Mouse (Mus musculus): ENCODE measurements at regions not wholly inside any gene's neighbourhood (a gene's known extent, or its start where the extent isn't known, plus 50 kb on each side); places are given as distances from the start of the nearest gene placed in this dataset.
"Not testable (repeated sequence)": the region's sequence is repeated elsewhere in the genome, so short reads cannot be mapped to it uniquely, and the experiment has no call there.

DNA sequence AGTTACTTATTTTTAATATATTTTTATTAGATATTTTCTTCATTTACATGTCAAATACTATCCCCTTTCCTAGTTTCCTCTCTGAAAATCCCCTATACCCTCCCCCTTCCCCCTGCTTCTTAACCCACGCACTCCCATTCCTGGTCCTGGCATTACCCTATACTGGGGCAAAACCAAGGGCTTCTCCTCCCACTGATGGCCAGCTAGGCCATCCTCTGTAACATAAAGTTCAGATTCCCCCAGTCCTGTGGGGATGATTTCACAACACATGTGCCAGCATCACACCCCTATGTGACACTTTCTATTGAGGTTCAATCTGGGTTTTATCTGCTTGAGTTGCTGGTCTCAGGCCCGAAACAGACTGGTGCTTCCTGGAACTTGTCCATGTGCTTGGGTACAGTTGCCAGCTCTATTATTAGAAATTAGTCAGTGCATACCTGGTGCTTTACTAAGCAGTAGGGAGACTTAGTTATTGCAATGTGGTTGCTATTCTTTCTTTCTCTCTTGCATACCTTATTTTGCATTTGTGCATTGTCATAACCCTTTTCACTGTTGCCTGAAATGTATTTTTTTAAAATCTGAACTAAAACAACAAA is 295.5 kb downstream of the Grxcr1 start:
- Histone ChIP-seq H3K4me1 (ENCODE audit: control insufficient read depth, insufficient read depth, low read length) (no peaks in the 10 kb centered on the region), H3K9ac (replicated peaks; ENCODE audit: low read depth, low read length) (no peak overlapping the region), H3K9me3 (ENCODE audit: control insufficient read depth, low read length) (no peaks in the 10 kb centered on the region), H3K36me3 (ENCODE audit: control insufficient read depth, insufficient read depth, low read length) (no peaks in the 10 kb centered on the region), H3K4me2 (ENCODE audit: low read depth, low read length) (no peak overlapping the region), H3K27me3 (ENCODE audit: control insufficient read depth, insufficient read depth, low read length) (no peaks in the 10 kb centered on the region), H3K4me3 (ENCODE audit: low read depth, low read length) (no peak overlapping the region), H3K27ac (ENCODE audit: low read depth, low read length) (no peak overlapping the region)
- ATAC-seq (ENCODE audit: low read depth): no peak
- WGBS: 84% methylated on average over 2 of the region's 2 CpGs

DNA sequence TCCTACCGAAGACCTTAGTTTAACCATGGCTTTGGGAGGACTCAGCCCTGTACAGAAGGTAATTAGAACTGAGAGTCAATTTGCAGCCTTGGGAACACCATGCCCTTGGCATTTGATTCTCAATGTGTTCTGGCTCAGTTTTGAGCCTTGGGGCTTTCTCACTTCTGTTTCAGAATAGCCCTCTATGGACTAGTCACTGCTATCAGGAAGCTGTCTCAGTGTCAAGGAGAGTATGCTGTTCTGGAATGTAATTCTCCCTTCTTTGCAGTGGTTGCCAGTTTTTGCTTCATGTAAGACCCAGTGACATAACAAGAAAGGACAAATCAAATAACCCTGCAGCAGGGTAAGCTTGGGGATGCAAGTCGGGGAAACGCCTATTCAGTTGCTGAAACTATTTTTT is 297.7 kb downstream of the Grxcr1 start:
- Histone ChIP-seq H3K27me3 (ENCODE audit: control insufficient read depth, insufficient read depth, low read length) (no peaks in the 10 kb centered on the region), H3K4me2 (ENCODE audit: low read depth, low read length) (no peak overlapping the region), H3K4me1 (ENCODE audit: control insufficient read depth, insufficient read depth, low read length) (no peaks in the 10 kb centered on the region), H3K4me3 (ENCODE audit: low read depth, low read length) (no peak overlapping the region), H3K27ac (ENCODE audit: low read depth, low read length) (no peak overlapping the region), H3K9ac (replicated peaks; ENCODE audit: low read depth, low read length) (no peak overlapping the region), H3K9me3 (ENCODE audit: control insufficient read depth, low read length) (no peaks in the 10 kb centered on the region), H3K36me3 (ENCODE audit: control insufficient read depth, insufficient read depth, low read length) (no peaks in the 10 kb centered on the region)
- 73% methylated on average over 3 of the region's 3 CpGs for WGBS
- no peak; the same call in 1 of the 2 replicates for ATAC-seq (ENCODE audit: low read depth)

DNA sequence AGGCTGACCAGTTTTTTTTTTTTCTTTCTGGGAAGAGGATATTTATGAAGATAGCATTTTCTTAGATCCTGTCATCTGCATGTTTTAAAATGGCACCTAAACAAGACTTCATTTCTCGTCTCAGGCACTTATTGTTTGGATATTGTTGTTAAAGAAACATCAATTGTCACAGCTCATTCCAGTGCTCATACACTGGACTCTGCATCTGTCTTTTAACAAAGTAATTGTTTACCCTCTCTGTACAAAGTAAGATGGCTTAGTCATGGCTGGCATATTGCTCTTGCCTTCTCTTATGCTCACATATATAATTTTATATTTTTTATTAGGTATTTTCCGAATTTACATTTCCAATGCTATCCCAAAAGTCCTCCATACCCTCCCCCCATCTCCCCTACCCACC is 298.2 kb downstream of the Grxcr1 start:
- no peak for ATAC-seq (ENCODE audit: low read depth)
- 67% methylated on average over 2 of the region's 2 CpGs for WGBS

DNA sequence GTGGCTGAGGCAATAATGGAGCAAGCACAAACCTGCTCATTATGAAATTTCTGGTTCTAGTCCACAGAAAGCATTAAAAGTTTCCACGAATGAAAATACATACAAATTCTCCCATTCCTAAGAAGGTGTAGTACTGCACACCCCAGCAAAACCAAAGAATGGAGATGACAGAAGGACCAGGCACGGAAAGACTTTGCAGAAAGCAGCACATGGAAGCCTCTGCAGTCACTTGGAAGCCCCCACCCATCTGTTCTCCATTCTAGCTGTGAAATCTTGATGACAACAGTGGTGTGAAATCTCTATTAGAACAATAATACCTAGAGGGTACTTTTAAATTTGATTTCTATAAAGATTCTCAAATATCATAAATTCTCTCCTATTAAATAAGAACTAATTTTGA is 319.3 kb downstream of the Grxcr1 start:
- Histone ChIP-seq H3K4me2 (ENCODE audit: low read depth, low read length) (no peak overlapping the region), H3K4me1 (ENCODE audit: control insufficient read depth, insufficient read depth, low read length) (no peaks in the 10 kb centered on the region), H3K36me3 (ENCODE audit: control insufficient read depth, insufficient read depth, low read length) (no peaks in the 10 kb centered on the region), H3K27ac (ENCODE audit: low read depth, low read length) (no peak overlapping the region), H3K4me3 (ENCODE audit: low read depth, low read length) (no peak overlapping the region), H3K9me3 (ENCODE audit: control insufficient read depth, low read length) (no peaks in the 10 kb centered on the region), H3K9ac (replicated peaks; ENCODE audit: low read depth, low read length) (no peak overlapping the region), H3K27me3 (ENCODE audit: control insufficient read depth, insufficient read depth, low read length) (no peaks in the 10 kb centered on the region)
- no peak for ATAC-seq (ENCODE audit: low read depth)
- 83% methylated on average over 2 of the region's 2 CpGs for WGBS

More for the DNA sequence above, 298.2 kb downstream of the Grxcr1 start:
- no peaks in the 10 kb centered on the region for H3K36me3 ChIP-seq (ENCODE audit: control insufficient read depth, insufficient read depth, low read length)
- H3K4me2 ChIP-seq (ENCODE audit: low read depth, low read length): no peak overlapping the region
- H3K9ac ChIP-seq (replicated peaks; ENCODE audit: low read depth, low read length): no peak overlapping the region
- no peaks in the 10 kb centered on the region for H3K27me3 ChIP-seq (ENCODE audit: control insufficient read depth, insufficient read depth, low read length)
- H3K27ac ChIP-seq (ENCODE audit: low read depth, low read length): no peak overlapping the region
- H3K4me3 ChIP-seq (ENCODE audit: low read depth, low read length): no peak overlapping the region
- no peaks in the 10 kb centered on the region for H3K4me1 ChIP-seq (ENCODE audit: control insufficient read depth, insufficient read depth, low read length)
- H3K9me3 ChIP-seq (ENCODE audit: control insufficient read depth, low read length): no peaks in the 10 kb centered on the region

DNA sequence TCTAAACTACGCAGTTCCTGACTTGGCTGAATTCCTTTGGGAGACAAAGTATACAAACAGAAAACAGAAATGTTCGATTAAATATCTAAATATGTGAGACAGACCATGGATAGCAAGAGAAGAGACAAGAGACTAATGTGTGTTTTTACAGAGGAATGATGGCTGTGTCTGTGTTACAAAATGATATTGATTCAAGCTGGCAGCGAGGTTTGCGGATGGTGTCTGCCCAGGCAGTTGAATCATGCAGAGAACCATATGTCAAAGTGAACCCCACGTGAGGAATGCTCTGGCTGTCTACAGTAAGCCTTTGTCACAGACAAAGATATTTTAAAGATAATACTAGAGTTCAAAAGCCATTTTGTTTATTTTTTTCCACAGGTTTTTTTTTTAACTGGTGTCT is 320.2 kb downstream of the Grxcr1 start:
- Histone ChIP-seq H3K27me3 (ENCODE audit: control insufficient read depth, insufficient read depth, low read length) (no peaks in the 10 kb centered on the region), H3K4me2 (ENCODE audit: low read depth, low read length) (no peak overlapping the region), H3K9ac (replicated peaks; ENCODE audit: low read depth, low read length) (no peak overlapping the region), H3K9me3 (ENCODE audit: control insufficient read depth, low read length) (no peaks in the 10 kb centered on the region), H3K4me3 (ENCODE audit: low read depth, low read length) (no peak overlapping the region), H3K27ac (ENCODE audit: low read depth, low read length) (no peak overlapping the region), H3K4me1 (ENCODE audit: control insufficient read depth, insufficient read depth, low read length) (no peaks in the 10 kb centered on the region), H3K36me3 (ENCODE audit: control insufficient read depth, insufficient read depth, low read length) (no peaks in the 10 kb centered on the region)
- WGBS: 51% methylated on average over 5 of the region's 5 CpGs
- no peak for ATAC-seq (ENCODE audit: low read depth)

DNA sequence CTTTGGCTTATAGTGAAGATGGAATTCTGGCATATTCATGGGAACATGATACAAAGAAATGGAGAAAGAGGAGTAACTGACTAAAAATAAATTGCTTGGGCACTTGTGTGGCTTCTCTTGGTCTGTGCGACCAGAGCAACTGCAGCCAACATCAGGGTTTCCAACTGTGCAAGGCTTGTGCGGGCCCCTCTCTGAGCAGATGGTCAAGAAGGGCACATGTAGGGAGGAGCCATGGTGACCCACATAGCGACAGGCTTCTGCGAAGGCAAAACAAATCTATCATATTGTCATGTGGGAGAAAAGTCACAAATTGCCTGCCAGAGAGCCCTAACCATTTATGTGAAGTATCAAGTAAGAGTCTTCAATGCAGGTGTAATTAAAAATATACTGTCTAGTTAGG is 321.6 kb downstream of the Grxcr1 start:
- Histone ChIP-seq H3K36me3 (ENCODE audit: control insufficient read depth, insufficient read depth, low read length) (no peaks in the 10 kb centered on the region), H3K27me3 (ENCODE audit: control insufficient read depth, insufficient read depth, low read length) (no peaks in the 10 kb centered on the region), H3K9me3 (ENCODE audit: control insufficient read depth, low read length) (no peaks in the 10 kb centered on the region), H3K9ac (replicated peaks; ENCODE audit: low read depth, low read length) (no peak overlapping the region), H3K4me1 (ENCODE audit: control insufficient read depth, insufficient read depth, low read length) (no peaks in the 10 kb centered on the region), H3K4me2 (ENCODE audit: low read depth, low read length) (no peak overlapping the region), H3K27ac (ENCODE audit: low read depth, low read length) (no peak overlapping the region), H3K4me3 (ENCODE audit: low read depth, low read length) (no peak overlapping the region)
- WGBS: 64% methylated on average over 4 of the region's 4 CpGs
- ATAC-seq (ENCODE audit: low read depth): no peak

DNA sequence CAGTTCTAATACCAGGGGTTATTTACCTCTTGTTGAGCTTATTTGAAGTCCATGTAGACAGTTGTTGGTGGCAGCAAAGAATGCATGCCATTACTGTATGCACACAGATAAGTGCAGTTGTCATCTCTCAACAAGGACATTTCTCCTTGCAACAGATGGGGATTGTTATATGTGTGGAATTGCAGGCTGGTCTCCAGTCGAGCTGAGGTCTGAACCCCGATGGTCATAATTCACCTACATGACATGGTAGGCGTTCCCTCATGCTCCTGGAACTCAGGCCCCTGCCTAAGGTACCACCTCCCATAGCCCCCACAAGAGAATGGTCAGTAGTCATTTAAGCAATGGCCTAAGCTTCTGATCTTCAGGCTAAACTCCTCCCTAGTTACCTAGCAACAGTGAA is 322.2 kb downstream of the Grxcr1 start:
- H3K27ac ChIP-seq (ENCODE audit: low read depth, low read length); H3K4me2 ChIP-seq (ENCODE audit: low read depth, low read length); H3K9me3 ChIP-seq (ENCODE audit: control insufficient read depth, low read length); ATAC-seq (ENCODE audit: low read depth); H3K36me3 ChIP-seq (ENCODE audit: control insufficient read depth, insufficient read depth, low read length); H3K9ac ChIP-seq (replicated peaks; ENCODE audit: low read depth, low read length); H3K4me3 ChIP-seq (ENCODE audit: low read depth, low read length); H3K4me1 ChIP-seq (ENCODE audit: control insufficient read depth, insufficient read depth, low read length); H3K27me3 ChIP-seq (ENCODE audit: control insufficient read depth, insufficient read depth, low read length): not testable (repeated sequence)
- 38% methylated on average over 3 of the region's 3 CpGs for WGBS

DNA sequence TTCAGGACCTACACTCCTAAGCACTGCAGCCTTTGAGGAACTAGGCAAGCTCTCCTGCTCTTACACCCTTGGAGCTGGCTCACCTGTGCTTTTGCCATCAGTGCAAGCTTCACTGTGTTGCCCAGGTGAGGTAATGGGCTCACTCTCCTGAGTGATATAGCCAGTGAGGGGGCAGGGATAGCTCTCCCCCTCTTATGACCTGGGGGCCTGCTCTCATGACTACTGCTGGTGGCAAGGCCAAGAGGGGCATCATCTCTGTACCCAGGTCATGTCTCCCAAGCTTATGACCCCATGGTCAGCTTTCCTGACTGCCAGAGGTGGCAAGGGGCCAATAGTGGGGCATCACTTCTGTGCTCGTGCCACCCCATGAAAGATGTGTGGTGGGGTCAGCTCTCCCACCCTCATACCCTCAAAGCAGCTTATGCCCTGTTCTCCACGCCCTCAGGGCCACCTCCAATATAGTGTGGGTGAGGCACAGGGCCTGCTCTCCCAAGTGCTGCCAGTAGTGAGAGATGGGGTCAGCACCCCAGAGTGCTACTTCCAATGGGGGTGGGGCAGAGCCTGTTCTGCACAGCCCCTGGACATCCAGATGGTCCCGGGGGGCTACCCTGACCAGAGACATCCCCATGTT is 330.1 kb downstream of the Grxcr1 start:
- Histone ChIP-seq H3K9ac (replicated peaks; ENCODE audit: low read depth, low read length) (no peak overlapping the region), H3K9me3 (ENCODE audit: control insufficient read depth, low read length) (no peaks in the 10 kb centered on the region), H3K27me3 (ENCODE audit: control insufficient read depth, insufficient read depth, low read length) (no peaks in the 10 kb centered on the region), H3K36me3 (ENCODE audit: control insufficient read depth, insufficient read depth, low read length) (no peaks in the 10 kb centered on the region), H3K27ac (ENCODE audit: low read depth, low read length) (no peak overlapping the region), H3K4me1 (ENCODE audit: control insufficient read depth, insufficient read depth, low read length) (no peaks in the 10 kb centered on the region), H3K4me3 (ENCODE audit: low read depth, low read length) (no peak overlapping the region), H3K4me2 (ENCODE audit: low read depth, low read length) (no peak overlapping the region)
- 85% methylated on average over 3 of the region's 3 CpGs for WGBS
- ATAC-seq (ENCODE audit: low read depth): peak; percentile 34; the same call in 1 of the 2 replicates

DNA sequence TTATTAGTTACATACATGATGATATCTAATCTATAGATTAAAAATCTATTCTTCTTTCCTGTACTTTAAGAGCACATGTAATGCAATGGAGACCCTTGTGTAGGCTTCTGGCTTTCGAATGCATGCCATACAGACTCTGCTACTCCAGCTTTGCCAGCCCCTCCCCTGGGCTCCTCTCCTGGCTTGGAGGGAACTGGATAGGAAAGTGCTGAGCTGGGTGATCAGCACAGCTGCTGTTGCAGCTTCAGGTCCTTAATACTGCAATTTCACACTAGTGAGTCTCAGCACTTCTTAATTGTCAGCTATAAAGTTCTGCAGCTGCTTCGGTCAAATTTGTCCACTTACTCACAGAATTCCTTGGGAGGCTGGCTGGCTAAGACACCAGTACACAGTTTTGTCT is 341.4 kb downstream of the Grxcr1 start:
- no peaks in the 10 kb centered on the region for H3K4me1 ChIP-seq (ENCODE audit: control insufficient read depth, insufficient read depth, low read length)
- no peaks in the 10 kb centered on the region for H3K36me3 ChIP-seq (ENCODE audit: control insufficient read depth, insufficient read depth, low read length)
- 59% methylated on average over 2 of the region's 2 CpGs for WGBS
- ATAC-seq (ENCODE audit: low read depth): no peak
- H3K9me3 ChIP-seq (ENCODE audit: control insufficient read depth, low read length): no peaks in the 10 kb centered on the region
- no peak overlapping the region for H3K4me3 ChIP-seq (ENCODE audit: low read depth, low read length)
- no peaks in the 10 kb centered on the region for H3K27me3 ChIP-seq (ENCODE audit: control insufficient read depth, insufficient read depth, low read length)
- H3K9ac ChIP-seq (replicated peaks; ENCODE audit: low read depth, low read length): no peak overlapping the region
- H3K27ac ChIP-seq (ENCODE audit: low read depth, low read length): no peak overlapping the region
- H3K4me2 ChIP-seq (ENCODE audit: low read depth, low read length): no peak overlapping the region
